Mouse (Mus musculus) frontal cortex, postnatal 10 days (tissue): ENCODE measurements around the gene Ldlr.
"Not testable (repeated sequence)": the region's sequence is repeated elsewhere in the genome, so short reads cannot be mapped to it uniquely, and the experiment has no call there.

Source experiments
- DNase-seq, 2 experiments: peaks; one replicate each; pipeline ENCODE4 v3.0.0; 2022; ENCODE audit warnings: low spot score in 2 of 2, mixed read lengths in 1 of 2

Gene Ldlr

DNA sequence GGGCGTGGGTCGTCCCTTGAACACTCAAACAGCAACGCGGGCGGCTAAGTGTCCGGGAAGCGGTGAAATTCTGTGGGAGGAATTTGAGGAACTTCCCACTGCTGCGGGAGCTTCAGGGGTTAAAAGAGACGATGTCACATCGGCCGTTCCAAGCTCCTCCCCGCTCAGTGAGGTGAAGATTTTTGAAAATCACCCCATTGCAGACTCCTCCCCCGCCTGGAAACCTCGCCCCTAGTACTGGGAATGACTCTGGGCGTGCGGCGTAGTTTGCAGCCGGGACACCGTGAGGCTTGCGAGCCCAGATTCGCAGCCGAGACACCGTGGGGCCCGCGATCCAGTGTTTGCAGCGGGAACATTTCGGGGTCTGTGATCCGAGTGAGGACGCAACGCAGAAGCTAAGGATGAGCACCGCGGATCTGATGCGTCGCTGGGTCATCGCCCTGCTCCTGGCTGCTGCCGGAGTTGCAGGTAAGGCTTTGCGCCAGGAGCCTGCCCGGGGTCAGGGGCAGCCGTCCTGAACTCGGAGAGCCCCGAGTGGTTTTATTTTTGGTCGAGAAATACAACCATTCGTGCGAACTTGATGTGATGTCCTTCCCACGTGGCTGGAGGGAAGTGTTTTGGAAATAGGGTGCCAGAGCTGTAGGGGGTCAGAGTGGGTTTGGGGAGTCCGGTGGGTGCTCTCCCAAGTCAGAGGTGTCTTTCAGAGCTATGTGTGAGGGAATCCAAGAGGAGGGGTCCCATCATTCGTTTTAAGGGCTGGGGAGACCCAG lies at the start of gene Ldlr:
TSS of gene Ldlr (plus strand) at position 107 of the 770 bp plus-strand sequence.
- peak; percentile 81 to 85 for DNase-seq

DNA sequence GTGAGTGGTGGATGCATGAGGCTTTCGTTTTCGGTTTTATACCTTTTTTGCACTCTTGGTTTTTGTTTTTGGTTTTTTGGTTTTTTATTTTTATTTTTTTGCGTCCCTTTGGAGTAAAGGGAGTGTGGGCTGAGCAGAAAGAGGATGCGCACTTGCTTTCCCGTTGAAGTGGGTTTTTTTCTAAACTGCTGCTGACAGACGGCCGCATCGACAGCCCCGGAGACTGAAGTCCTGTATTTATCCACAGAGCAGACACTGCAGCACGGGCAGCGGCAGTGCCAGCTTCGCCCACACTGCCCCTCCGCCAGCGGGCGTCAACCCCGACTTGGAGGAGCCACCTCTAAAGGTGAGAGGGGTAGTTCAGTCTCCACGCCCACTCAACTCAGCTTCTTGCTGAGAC lies 45.6 kb upstream of the Ldlr start:
- no peak for DNase-seq

DNA sequence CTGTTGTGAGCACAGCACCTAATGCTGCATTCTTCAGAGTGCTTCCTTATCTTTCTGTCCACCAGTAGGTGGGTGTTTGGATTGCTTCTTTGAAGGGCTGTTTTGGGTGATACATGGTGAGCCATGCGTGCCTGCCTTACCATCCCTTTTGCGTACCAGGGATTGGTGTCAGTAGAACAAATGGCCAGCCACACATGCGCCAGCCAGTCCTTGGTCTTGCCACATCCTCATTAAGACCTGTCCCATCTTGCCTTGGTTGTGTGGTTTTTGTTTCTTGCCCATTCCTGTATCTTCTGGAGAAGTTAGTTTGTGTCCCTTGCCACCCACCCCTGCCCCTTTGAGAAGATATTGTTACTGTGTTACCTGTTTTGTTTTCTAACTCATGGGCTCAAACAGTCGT lies 42.8 kb upstream of the Ldlr start:
- no peak for DNase-seq

DNA sequence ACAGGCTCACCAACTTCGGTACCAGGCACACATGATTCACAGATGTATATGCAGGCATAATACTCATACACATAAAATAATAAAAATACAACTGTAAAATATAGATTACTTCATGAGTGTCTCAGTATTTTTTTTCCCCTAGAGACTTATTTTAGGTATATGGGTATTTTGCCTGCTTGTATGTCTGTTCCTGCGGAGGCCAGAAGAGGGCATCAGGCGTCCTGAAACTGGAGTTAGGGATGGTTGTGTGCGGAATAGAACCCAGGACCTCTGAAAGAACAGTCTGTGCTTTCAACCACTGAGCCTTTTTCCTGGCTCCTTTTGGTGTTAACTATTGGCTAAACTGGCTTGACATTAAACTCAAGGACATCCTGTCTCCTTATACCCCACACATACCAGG lies 40.5 kb upstream of the Ldlr start:
- DNase-seq = no peak

DNA sequence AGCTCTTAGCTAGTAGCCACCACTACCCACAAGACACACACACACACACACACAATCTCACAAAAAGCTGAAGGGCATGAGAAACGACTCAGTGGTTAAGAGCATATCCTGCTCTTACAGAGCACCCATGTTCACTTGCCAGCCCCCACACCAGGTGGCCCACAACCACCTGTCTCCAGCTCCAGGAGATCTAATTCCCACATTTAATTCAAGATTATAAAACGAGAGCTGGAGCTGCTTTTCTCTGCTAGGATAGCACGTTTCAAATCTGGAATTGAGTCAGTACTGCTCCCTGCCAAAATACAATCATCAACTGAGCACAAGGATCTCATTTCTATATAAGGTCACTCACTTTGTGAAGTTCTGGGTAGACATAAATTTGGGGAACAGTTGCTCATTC lies 39.4 kb upstream of the Ldlr start:
- no peak for DNase-seq

DNA sequence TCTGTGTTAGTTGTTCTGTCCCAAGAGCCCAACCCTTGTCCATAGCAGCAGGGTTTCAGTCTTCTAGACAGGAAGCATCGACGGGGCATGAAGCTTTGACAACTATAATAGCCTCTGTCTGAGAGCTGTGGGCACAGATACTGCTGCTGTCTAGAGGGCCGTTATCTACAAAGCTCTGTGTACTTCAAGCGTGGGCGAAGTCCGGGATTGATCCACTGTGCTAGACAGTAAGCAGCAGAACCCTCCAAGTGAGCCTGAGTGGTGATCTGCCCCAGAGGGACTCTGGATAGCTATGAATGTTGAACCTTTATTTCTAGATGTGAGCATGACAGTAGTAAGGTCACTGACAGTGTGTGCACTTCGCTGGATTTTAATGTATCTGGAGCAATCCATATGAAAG lies 34.7 kb upstream of the Ldlr start:
- no peak for DNase-seq

DNA sequence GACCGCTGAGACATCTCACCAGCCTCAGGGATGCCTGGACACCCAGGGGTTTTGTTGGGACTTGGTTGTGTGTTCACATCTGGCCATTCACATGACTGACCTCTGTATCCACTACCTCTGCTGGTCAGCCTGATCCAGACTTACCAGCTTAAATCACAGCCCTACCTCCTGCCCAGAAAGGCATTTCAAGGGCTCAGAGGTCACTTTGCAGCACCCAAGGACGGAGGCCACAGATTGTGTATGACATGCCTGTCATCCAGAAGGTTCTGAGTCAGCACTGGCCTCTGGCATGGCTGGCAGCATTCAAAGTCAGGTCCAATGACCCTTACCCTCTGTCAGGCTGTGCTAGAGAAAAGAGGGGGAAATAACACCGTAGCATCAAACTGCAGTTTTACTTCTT lies 33.3 kb upstream of the Ldlr start:
- DNase-seq = no peak

DNA sequence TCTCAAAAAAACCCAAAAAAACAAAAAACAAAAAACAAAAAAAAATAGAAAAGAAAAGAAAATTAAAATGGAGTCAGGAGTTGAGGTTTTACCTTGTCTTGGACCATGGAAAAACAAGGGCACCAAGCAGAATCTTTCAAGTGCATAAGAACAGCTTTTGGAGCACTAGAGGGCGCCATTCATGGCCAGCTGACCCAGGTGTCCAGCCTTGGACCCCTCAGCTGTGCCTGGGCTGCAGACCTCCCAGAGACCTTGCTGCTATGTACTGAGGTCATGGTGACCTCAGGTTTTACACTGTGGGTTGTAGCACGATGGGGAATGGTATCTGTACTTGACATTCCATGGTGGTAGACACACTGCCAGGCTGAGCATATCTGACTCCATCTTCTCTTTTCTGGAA lies 31.4 kb upstream of the Ldlr start:
- no peak for DNase-seq

DNA sequence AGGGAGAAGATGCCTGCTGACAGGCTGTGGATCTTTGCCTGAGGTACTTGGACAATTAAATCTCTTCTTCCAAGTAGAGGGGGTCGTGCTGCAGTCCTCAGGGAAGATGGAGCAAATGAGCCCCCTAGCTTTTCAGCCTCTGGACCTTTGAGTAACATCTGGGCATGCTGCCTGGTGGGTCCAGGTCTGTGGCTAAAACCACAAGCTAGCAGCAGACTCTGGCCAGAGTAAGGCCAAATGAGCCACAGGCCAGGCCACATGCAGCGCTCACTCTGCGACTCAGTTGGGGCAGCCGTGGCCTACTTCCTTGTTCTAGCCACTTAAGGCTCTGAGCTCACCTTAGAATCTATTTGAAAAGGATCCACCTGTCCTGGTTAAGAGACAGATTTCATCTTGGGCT lies 30.8 kb upstream of the Ldlr start:
- DNase-seq = no peak

DNA sequence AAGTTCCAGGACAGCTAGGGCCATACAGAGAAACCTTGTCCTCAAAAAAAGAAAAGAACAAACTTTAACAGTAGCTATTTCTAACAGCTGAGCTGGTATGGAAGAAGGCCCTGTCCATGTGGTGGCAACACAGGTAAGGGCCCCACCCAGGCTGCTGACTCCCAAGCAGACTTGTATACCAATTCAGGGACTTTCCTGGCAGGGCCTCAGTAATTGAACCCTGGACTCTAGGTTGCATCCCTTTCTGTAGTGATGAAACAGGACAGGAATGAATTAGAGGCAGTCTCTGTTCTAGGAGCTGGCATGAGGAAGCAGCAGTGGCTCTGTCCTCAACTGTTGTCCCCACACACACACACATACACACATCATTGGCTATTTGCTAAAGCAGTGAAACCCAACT lies 29.2 kb upstream of the Ldlr start:
- DNase-seq = no peak

DNA sequence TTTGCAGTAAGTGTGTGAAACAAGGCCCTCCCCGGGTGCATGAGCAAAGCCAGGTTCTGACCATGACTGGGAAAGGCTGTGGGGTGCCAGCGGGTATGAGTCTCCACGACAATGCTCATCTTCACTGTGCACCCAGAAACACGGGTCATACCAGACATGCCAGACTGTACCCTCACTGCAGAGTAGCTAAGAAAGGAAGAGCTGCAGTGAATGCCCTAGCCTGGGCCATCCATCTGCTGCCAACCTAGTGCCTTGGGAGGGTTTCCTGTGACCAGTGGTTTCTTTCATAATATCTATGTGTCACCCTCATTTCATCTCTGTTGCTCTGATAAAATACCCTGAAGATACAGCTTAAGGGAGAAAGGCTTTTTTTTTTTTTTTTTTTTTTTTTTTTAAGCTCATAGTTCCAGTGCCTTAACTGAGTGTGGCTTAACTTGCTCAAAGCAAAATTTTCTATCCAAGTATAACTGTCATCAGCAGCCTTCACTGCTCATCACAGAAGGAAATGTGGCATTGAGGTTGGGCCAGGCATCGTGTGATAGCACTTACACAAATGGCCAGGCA lies 28.0 kb upstream of the Ldlr start:
- no peak for DNase-seq

DNA sequence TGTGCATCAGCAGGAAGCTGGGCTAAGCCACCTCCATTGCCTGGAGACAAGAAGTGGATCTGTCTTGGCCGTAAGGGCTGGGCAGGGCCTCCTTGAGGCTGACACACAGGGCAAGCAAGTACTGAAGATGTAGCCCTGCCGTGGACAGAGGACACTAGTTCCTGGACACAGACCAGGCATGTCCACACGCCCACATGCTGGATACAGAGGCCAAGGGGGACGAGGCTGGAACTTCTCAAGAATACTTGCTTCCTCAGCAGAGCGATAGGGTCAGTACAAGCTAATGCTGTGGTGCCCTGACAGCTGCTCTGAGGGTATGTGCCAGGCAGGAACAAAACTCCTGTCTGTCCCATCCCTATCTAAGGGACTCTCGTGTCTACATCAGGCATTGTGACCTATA lies 26.2 kb upstream of the Ldlr start:
- no peak for DNase-seq

DNA sequence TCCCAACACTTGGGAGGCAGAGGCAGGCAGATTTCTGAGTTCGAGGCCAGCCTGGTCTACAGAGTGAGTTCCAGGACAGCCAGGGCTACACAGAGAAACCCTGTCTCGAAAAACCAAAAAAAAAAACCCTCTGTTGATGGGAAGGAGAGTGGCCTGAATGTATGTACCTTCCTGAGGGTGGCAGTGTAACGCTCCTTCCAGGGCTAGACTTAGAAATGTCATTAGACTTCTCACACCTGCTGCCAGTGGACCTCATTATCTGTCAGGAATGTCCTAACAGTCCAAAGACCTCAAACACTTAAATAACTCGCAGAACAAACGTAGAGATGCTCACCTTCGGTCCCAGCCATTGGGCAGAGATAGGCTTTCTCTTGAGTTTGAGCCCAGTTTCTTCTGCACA lies 24.0 kb upstream of the Ldlr start:
- DNase-seq = not testable (repeated sequence)

DNA sequence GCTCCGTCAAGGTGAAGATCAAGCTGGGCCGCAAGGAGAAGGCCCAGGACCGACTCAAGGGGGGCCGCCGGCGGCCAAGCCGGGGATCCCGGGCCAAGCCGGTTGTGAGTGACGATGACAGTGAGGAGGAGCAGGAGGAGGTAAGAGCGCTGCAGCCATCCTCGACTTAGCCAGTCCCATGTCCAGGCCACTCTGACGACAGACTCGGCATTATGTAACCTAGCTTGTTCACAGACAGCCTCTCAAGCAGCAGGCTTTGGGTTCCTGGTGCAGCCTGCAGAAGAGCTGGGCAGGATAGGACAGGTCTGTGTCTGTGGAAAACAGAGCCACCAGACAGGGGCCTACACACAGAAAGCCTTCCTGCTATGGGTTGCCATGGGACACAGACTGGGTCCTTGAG lies 22.2 kb upstream of the Ldlr start:
- DNase-seq = no peak

DNA sequence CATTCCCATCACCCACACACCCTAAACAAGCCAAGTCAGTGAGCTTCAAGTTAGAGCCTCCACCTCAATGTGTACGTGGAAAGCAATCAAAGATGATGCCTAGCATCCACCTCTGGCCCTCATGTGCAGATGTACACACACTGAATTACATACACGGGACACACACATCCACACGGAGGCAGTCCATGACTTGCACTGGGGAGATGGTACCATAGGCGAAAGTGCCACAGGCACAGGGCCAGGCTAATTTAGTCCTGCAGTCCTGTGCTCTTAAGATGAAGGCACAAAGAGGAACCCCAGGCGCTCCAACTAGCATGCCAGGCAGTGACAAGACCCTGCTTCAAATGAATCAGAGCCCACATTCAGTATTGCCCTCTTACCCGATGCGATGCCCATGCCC lies 19.8 kb upstream of the Ldlr start:
- no peak for DNase-seq

DNA sequence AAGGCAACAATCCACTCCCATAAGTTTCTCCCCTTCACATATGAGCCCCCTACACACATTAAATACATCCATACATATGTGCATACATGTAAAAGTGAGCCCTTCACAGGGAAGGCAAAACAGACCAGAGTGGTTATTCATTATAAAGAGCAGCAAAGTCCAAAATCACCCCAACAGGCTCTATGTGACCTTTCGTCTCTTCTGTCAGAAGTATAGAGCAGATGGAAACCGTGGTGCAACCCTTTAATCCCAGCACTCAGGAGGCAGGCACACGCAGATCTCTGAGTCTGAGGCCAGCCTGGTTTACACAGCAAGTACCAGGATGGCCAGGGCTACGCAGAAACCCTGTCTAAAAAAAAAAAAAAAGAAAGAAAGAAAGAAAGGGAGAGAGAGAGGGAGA lies 17.2 kb upstream of the Ldlr start:
- no peak for DNase-seq

DNA sequence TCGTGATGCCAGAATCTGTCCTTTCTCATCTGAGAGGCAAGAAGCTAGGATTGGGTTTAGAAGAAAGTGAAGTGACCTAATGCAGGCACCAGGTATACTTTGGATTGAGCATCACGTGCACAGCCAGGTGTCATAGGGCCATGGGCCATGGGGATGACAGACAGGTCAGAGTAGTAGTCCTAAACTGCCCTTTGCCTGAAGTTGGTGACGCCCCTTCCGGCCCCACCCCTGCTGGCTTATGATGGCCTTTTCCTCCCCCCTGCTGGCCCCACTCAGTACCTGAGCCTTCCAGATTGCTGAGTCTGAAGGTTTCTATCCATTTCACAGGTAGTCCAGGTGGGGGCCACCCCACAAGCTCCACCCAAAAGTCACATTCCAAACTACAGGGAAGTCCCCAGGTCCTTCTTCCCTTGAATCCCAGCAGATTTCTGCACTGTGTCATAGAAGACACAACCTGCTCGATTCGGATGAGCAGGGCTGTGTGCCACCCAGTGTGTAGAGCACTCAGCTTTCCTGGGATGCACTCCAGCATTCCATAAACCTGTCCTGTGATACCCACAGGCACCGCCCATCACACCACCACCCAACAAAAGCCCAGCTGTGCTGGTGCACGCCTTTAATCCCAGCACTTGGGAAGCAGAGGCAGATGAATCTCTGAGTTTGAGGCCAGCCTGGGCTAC lies 16.6 kb upstream of the Ldlr start:
- no peak for DNase-seq

DNA sequence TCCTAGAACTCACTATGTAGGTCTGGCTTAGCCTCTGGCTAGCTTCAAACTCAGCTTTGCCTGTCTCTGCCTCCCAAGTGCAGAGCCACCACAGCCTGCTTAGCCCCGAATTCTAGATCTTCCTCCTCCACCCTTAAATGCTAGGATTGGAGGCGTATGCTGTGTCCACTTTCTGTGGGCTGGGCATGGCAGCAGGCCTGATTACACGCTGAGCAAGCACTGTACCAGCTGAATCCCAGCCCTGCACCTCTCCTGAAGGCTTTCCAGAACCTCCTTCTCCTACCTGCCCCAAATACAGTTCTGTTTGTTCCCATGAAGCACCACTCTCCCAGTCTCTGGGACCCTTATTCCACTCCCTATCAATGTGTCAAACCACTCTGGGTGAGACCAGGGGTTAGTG lies 13.9 kb upstream of the Ldlr start:
- no peak for DNase-seq

DNA sequence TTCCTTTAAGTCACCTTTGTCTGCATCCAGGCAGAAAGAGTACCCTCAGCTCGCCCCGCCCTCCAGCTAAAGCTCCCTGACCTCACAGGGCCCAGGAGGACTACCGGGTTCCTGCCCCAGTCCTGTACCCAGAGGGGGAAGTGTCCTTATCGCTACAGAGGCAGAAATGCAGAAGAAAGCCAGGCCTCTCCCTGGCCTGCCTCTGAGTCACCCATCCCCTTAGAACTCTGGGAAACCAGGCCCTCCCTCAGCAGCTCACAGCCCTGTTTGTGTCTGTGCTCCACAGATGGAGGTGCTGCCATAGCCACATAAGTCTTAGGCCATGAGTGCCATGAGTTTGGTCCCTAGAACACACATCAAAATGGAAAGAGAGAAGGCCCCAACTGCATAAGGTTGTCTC lies 8.0 kb upstream of the Ldlr start:
- no peak for DNase-seq

DNA sequence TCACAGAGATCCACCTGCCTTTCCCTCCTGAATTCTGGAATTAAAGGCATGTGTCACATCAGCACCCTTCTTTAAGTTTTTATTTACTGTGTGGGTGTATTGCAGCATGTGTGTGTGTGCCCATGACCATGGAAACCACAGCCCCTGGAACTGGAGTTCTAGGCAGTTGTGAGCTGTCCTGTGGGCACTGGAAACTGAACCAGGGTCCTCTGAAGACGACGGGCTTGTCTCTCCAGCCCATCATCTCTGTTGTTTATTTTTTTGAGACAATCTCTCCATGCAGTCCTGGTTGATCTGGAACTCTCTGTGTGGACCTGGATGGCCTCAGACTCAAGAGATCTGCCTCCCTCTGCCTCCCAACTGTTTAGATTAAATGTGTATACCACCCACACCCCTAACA lies 6.3 kb upstream of the Ldlr start:
- DNase-seq = no peak

DNA sequence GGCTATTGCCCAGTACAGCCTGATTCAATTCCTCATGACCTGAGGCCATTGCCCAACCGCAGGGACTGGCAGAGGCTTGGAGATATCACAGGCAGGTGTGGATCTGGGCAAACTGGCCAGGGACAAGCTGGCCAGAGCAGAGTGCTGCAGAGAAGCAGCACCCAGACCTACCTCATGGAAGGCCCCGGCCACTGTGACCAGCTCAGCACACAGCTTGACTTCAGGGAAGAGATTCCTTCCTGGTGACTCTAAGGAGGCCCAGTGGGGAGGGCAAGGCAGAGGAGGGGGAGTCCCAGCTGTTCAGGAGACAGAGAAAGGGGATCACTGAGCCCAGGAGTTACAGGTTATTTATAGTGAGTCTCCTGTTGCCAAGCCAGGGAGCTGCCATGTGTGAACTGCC lies 2.2 kb upstream of the Ldlr start:
- no peak for DNase-seq

DNA sequence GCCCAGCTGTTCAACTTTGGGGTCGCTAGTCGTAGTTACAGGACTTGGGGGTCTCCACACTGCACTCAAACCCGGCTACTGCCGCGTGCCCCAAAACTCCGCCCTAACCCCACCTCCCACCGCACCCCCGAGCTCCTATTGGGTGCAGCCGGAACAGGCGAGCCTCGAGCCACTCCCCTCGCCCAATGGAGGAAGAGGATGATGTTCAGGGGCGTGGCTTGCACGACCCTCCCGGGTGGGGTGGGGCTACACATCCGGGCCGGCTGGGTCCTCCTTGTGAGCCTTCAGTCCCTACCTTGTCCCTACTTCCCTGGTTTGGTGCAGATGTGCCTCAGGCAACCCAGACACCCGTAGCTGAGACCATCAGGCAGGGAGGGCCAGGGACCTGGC lies 859 bp downstream of the Ldlr start:
- DNase-seq = peak; percentile 92 to 93
